Mouse (Mus musculus) layer of hippocampus, adult 9-10 months (tissue): ENCODE data around the gene Acat2.
"Not testable (repeated sequence)": the region's sequence is repeated elsewhere in the genome, so short reads cannot be mapped to it uniquely, and the experiment has no call there.

ENCODE experiments used
- DNase-seq: peaks from one replicate; pipeline ENCODE4 v3.0.0; 2022; ENCODE audit warnings: low spot score

The Acat2 gene

GRCm38 (mm10) chr17:12906436-12906835 is 54.1 kb downstream of the Acat2 start:
- no peak for DNase-seq

GRCm38 (mm10) chr17:12905810-12906209 is 54.7 kb downstream of the Acat2 start:
- no peak for DNase-seq

GRCm38 (mm10) chr17:12904349-12904748 is 56.2 kb downstream of the Acat2 start:
- no peak for DNase-seq

GRCm38 (mm10) chr17:12903372-12904333 is 56.9 kb downstream of the Acat2 start:
- no peak for DNase-seq

- DNase-seq, result no peak
Measured at GRCm38 (mm10) chr17:12902291-12902690, 58.3 kb downstream of the Acat2 start.

GRCm38 (mm10) chr17:12898607-12899006 is 61.9 kb downstream of the Acat2 start:
- not testable (repeated sequence) for DNase-seq

GRCm38 (mm10) chr17:12897674-12898073 is 62.9 kb downstream of the Acat2 start:
- no peak for DNase-seq
